Mouse (Mus musculus) neutrophil, adult 5-6 weeks (primary cell): ENCODE measurements around the gene Stx1a. TPM values are rescaled to one million over a fixed set of nuclear protein-coding genes. Genes with fewer than 3 reads are reported as not detected.

Source experiments
- ATAC-seq: fragments of 151-379, 151-347 bp; 2 replicates; pipeline ENCODE4 v1.8.0; 2017; ENCODE audit warnings: mild to moderate bottlenecking, moderate TSS enrichment; ENCODE audit not compliant: insufficient number of reproducible peaks, poor library complexity, low FRiP score, severe bottlenecking; ENCODE audit errors: extremely low read depth
- total RNA-seq: library from RNA; stranded (forward); fragments of 200-1000 nt; gene quantifications from 2 replicates; pipeline ENCODE4 v1.2.3, GENCODE M21; 2017

Gene Stx1a
- total RNA-seq, 1 experiment from 2014 or later, result 4.9 TPM

- no peak for ATAC-seq
Measured at GRCm38 (mm10) chr5:135002151-135002550, 21.1 kb upstream of the Stx1a start.

- no peak for ATAC-seq
Measured at GRCm38 (mm10) chr5:135007802-135008571, 15.3 kb upstream of the Stx1a start.

- ATAC-seq, result peak; percentile 76
Measured at GRCm38 (mm10) chr5:135008671-135009589, 14.4 kb upstream of the Stx1a start, which contains the start of gene Abhd11. TSS of gene Abhd11 (plus strand) at chr5:135009152.

GRCm38 (mm10) chr5:135009590-135010319 is 13.5 kb upstream of the Stx1a start:
- ATAC-seq, result peak; percentile 40

- ATAC-seq, result no peak
Measured at GRCm38 (mm10) chr5:135010320-135010709, 13.0 kb upstream of the Stx1a start.

- no peak for ATAC-seq
Measured at GRCm38 (mm10) chr5:135010841-135011743, 12.2 kb upstream of the Stx1a start.

GRCm38 (mm10) chr5:135011809-135012613 is 11.3 kb upstream of the Stx1a start:
- ATAC-seq, result no peak

GRCm38 (mm10) chr5:135012671-135013441 is 10.4 kb upstream of the Stx1a start:
- ATAC-seq, result no peak

GRCm38 (mm10) chr5:135015497-135015896 is 7.8 kb upstream of the Stx1a start:
- peak; percentile 77 for ATAC-seq

- no peak for ATAC-seq
Measured at GRCm38 (mm10) chr5:135016224-135016759, 7.0 kb upstream of the Stx1a start.

GRCm38 (mm10) chr5:135021814-135022213 is 1.5 kb upstream of the Stx1a start:
- no peak for ATAC-seq

GRCm38 (mm10) chr5:135024665-135025224 is 1.5 kb downstream of the Stx1a start:
- no peak for ATAC-seq

GRCm38 (mm10) chr5:135025899-135026298 is 2.6 kb downstream of the Stx1a start:
- ATAC-seq, result no peak

GRCm38 (mm10) chr5:135029007-135029854 is 5.9 kb downstream of the Stx1a start:
- ATAC-seq, result no peak

- ATAC-seq, result no peak
Measured at GRCm38 (mm10) chr5:135032581-135032980, 9.3 kb downstream of the Stx1a start.
